Mouse (Mus musculus): ENCODE measurements at regions not wholly inside any gene's neighbourhood (a gene's known extent, or its start where the extent isn't known, plus 50 kb on each side); places are given as distances from the start of the nearest gene placed in this dataset.
A peak's percentile ranks its signal among the peaks of the same experiment; 100 is the strongest.
"Not testable (repeated sequence)": the region's sequence is repeated elsewhere in the genome, so short reads cannot be mapped to it uniquely, and the experiment has no call there.

- no peak for DNase-seq
Observed at GRCm38 (mm10) chr8:35125179-35125578, 640.4 kb upstream of the Gm19410 start.

DNA sequence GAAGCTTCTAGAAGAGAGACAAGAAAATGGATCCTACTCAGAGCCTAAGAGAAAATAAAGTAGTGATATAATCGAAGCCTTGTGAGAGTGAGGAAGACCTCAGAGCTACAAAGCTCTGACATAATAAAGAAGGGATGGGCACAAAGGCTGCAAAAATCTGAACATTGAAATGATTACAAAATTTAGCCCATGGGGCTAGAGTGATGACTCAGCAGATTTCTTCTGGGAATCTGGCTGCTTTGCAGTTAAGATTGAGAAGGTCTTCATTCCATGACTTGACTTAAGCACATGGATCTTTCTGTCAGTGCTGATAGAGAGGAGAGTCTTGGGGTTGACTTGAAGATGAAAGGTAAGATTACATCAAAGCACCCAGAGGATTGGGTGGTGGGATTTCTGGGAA, 633.3 kb upstream of the Gm19410 start:
- no peak for DNase-seq

DNA sequence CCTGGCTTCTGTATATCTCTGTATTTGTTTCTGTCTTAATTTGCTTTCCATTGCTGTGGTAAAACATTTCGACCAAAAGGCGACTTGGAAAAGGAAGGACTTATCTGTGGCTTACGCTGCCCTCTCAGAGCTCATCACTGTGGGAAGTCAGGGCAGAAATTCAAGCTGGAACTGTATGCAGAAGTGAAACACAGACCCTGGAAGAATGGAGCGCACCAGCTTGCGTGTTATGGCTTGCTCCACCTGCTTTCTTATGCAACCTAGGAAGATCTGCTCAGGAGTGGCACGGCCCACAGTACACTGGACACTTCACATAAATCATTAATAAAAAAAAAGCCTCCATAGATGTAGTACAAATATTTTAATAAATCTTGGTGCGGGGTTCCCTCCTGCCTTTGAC, 630.0 kb upstream of the Gm19410 start:
- no peak for DNase-seq

GRCm38 (mm10) chr8:35136643-35137042, 628.9 kb upstream of the Gm19410 start:
- DNase-seq, result no peak

DNA sequence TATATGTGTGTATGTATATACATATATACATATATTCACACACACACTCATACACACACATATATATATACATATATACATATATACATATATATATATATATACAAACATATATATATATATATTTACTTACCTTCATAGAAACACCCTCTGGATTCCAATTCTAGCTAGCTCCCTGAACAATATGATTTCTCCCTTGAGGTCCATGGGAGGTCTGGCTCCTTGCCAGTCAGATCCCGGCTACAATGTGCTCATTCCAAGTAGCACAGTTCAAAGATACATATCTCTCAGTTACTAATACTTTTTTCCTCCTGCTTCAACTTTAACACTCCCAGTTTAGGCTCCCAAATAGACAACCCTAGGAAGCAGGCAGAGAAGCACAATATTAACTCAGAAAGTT, 624.8 kb upstream of the Gm19410 start:
- DNase-seq, result no peak

DNA sequence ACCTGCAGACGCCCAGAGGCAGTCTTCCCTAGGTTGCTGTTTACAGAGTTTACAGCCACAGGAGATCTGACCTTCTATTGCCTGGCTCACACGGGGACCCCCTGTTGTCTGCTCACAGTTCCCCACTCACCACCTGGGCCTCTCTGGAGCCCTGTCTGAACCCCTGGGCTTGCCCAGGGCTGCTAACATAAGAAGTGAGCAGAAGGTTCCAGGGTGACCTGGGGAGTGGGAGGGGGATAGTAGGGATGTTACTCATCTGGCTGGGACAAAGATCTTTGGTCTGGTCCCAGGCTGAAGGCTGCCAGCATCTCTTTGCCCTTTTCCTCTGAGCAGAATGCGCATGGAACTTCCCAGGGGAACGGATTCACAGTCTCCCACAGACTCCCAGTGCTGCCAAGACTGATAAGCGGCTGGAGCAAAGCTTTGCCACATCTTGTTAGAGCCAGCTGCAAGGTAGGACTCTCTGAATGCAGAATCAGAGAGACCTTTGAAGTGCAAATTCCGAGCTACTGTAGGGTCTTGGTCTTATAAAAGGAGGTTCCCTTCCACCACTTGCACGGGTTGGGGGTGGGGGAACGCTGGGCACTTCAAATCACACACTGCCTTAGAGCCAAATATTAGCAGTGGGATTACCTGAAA, 622.5 kb upstream of the Gm19410 start:
- DNase-seq, result no peak

GRCm38 (mm10) chr8:35143684-35144083, 621.9 kb upstream of the Gm19410 start:
- no peak for DNase-seq

GRCm38 (mm10) chr8:35144401-35144800, 621.2 kb upstream of the Gm19410 start:
- DNase-seq, result no peak

DNA sequence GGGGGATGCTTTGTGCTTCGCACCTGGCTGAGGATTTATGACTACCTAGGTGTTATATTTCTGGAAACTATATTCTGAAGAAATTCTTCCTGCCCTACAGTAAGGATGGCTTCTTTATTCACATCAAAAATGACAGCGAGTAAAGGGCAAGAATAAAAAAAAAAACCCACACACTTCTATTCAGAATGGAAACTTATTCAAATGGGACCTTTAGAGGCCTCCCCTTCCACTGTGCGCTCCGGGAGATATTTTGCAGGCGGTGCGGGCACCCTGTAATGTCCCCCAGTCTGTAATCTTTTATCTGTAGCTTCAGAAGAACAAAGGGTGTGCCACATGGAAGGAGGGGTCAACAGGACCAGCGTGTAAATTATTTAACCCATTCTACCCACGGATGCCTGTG, 618.1 kb upstream of the Gm19410 start:
- DNase-seq, result no peak

DNA sequence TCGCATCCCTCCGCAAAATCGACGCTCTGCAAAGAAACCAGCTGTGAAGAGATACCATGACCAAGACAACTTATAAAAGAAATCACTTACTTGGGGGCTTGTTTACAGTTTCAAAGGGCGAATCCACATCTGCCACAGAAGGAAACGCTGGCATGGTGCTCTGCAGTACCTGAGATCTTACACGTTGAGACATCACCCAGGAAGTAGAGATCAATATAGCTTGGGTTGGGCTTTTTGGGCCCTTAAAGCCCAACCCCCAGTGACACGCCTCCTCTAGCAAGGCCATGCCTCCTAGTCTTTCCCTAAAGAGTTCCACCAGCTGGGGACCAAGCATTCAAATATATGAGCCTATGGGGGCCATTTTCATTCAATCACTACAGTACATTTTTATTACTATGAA, 617.6 kb upstream of the Gm19410 start:
- DNase-seq, result no peak

DNA sequence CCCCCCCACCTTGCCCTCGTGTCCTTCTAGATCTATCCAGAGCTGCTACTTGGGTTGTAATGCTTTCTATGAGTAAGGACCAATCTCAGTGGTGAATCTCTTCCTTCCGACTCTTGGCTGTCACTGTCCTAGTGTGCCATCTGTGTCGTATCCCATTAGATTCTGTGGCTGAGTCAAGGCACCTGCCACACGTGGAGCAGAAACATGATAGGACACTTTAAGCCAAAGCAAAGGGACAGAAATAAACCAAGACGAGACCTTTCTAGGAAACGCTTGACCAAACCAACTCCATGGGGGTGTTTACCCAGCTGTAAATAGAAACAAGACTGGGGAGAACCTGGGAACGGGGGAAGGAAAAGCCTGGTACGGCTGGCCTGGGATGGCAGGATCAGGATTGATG, 613.0 kb upstream of the Gm19410 start:
- DNase-seq, result no peak

DNA sequence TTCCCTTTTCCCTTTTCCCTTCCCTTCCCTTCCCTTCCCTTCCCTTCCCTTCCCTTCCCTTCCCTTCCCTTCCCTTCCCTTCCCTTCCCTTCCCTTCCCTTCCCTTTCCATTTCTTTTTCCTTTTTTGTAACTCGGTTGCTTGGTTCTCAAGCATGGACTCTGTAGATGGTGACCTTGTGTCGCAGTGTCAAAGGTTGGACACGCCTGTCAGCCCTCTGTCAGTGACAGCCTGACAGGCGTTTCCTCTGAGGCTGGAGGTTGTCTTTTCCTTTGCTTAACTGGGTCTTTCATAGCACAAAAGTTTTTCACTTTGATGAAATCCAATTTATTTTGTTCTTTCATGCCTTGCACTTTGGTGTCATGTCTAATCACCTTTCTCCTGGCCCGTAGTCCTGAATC, 609.3 kb upstream of the Gm19410 start:
- no peak for DNase-seq

GRCm38 (mm10) chr8:35157711-35158110, 607.9 kb upstream of the Gm19410 start:
- DNase-seq, result no peak

DNA sequence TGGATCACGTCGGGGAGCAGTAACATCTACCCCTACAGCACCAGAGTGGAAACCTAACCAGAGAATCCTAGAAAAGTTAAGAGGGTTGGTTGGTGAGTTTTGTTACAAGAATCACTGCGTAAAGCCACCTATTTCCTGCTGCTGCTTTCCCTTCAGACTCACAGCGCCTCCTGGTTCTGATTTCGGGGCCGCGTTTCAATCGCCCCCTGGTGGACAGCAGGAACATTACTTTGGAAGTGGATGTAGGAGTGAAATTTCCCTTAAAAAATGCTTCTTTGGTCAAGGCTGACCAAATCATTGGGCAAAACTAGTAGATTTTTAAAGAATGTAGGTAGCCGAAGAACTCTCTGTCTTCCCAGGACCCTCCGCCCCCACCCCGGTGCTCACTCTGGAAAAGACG, 606.3 kb upstream of the Gm19410 start:
- peak; percentile 17 to 54 for DNase-seq

- DNase-seq, result no peak
Observed at GRCm38 (mm10) chr8:35160230-35160629, 605.4 kb upstream of the Gm19410 start.

DNA sequence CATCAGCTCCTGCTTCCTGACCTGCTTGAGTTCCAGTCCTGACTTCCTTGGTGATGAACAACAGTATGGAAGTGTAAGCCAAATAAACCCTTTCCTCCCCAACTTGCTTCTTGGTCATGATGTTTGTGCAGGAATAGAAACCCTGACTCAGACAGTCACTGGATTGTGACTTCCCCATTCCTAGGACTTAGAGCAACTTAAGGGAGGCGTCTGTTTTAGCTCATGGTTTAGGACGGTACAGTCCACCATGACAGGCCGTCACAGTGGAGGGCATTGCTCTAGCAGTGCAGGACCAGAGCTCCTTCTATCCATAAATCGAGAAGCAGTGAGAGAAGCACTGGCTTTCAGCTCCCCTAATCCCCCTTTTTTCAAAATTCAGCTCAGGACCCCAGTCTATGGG, 603.4 kb upstream of the Gm19410 start:
- DNase-seq, result not testable (repeated sequence)

DNA sequence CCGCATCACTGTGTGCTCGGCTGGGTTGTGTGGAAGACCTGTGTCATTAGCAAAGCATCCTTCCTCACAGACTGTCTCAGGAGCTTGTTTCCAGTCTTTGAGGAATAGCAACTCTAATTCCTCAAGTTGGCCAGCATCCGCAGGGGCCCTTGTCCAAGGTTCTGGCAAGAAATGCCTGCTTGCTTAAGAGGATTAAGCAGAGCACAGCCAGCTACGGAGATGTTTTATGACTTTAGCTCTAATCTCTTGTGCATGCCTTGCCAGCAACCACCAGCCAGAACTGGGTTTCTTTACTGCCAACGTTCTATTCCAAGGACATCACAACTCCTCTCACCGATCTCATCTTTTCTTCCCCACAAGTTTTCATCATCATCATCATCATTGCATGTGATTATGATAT, 599.0 kb upstream of the Gm19410 start:
- DNase-seq, result no peak

GRCm38 (mm10) chr8:35171536-35172310, 593.9 kb upstream of the Gm19410 start:
- DNase-seq, result no peak

- no peak for DNase-seq
Observed at GRCm38 (mm10) chr8:35177314-35177713, 588.3 kb upstream of the Gm19410 start.

- DNase-seq, result no peak
Observed at GRCm38 (mm10) chr8:35180075-35180474, 585.5 kb upstream of the Gm19410 start.

DNA sequence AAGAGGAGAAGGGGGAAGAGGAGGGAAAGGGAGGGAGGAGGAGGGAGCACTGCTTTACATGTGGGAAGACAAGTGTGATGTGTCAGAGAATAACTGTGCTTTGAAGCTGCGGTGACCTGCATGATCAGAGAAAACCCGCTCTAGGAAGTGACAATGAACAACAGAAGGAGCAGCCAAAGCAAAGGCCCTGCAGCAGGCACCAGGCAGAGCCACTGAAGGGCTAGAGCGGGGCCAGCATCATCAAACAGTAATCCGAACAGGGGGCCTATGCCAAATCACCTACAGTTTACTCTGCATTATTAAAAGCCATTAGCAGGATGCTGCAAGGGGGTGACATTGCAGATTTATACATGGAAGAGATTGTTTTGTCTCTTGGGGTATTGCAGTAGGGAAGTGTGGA, 583.4 kb upstream of the Gm19410 start:
- no peak for DNase-seq

GRCm38 (mm10) chr8:35183423-35183822, 582.2 kb upstream of the Gm19410 start:
- DNase-seq, result no peak

DNA sequence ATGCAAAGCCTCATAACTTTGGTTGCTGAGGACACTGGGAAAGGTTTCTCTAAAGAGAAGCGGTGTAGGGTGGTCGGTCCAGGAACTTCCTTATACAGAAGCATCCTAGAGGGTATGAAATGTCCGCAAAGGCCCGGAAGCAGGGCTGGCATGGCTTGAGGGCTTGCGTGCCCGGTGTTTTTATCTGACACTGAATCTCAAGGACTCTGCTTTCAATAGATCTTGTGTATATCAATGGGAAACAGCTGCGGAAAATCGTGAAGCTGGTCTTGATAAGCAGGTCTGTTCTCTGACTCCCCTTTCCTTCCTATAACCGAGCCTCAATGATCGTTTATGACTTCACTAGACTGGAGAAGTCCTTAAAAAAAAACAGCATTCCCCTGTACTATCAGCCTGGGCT, 580.4 kb upstream of the Gm19410 start:
- DNase-seq, result no peak

DNA sequence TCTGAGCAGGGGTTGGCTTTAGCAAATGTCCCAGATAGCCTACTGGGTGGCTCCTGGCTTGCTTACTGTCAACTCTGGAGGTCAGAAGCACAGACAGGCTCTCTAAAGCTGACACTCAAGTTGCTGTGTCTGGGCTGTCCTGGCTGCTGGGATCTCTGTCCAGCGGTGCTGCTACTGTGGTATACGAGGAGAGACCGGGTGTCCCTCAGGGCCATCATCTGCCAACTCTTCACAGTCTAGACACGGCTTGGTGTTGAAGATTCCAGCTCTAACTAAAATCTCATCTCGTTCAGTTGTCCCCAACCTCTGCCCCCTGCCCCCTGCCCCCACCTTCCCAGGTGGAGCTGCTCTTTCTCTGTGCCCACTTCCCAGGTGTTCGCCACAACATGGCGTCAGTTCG, 577.1 kb upstream of the Gm19410 start:
- DNase-seq, result no peak

- no peak for DNase-seq
Observed at GRCm38 (mm10) chr8:35189695-35190094, 575.9 kb upstream of the Gm19410 start.

All from spleen, adult 18-20 months (tissue).